Mouse (Mus musculus) MEL (cell line): ENCODE measurements around the gene Arhgef1. TPM values are rescaled to one million over a fixed set of nuclear protein-coding genes. Genes with fewer than 3 reads are reported as not detected.

Experiments used
- DNase-seq: peaks from one replicate; pipeline ENCODE4 v3.0.0; 2011; ENCODE audit warnings: low read depth, low spot score
- H3K27ac ChIP-seq: 2 replicates; pipeline ENCODE4 v1.5.1; 2012; ENCODE audit warnings: low read depth, mild to moderate bottlenecking, control low read depth, low read length, moderate library complexity; ENCODE audit not compliant: control insufficient read depth
- H3K27me3 ChIP-seq, 2 experiments: fragments of 150-350 bp in 1 of 2; sonication (generic) in 1 of 2; 2 replicates each; pipeline ENCODE4 v1.6.1; 2012; ENCODE audit warnings: low read length in 2 of 2, mild to moderate bottlenecking in 2 of 2, improper control_type of control experiment in 1 of 2, moderate library complexity in 1 of 2; ENCODE audit not compliant: insufficient read depth in 2 of 2, control insufficient read depth in 1 of 2
- H3K36me3 ChIP-seq, 2 experiments: 2 replicates each; pipeline ENCODE4 v1.6.1; 2012 to 2014; ENCODE audit warnings: low read length in 2 of 2, improper control_type of control experiment in 1 of 2, inconsistent platforms in 1 of 2, mild to moderate bottlenecking in 1 of 2; ENCODE audit not compliant: insufficient read depth in 2 of 2, control insufficient read depth in 1 of 2
- H3K4me1 ChIP-seq, 2 experiments: fragments of 150-350 bp in 1 of 2; sonication (generic) in 1 of 2; 2 replicates each; pipeline ENCODE4 v1.6.1; 2012; ENCODE audit warnings: low read length in 2 of 2, improper control_type of control experiment in 1 of 2, mild to moderate bottlenecking in 1 of 2; ENCODE audit not compliant: insufficient read depth in 2 of 2, control insufficient read depth in 1 of 2
- H3K4me3 ChIP-seq, 2 experiments: fragments of 150-350 bp in 1 of 2; sonication (generic) in 1 of 2; 2 replicates each; pipeline ENCODE4 v1.5.1; 2012; ENCODE audit warnings: low read depth in 2 of 2, low read length in 2 of 2, mild to moderate bottlenecking in 2 of 2, moderate library complexity in 2 of 2, control low read depth in 1 of 2, improper control_type of control experiment in 1 of 2; ENCODE audit not compliant: control insufficient read depth in 1 of 2, insufficient read depth in 1 of 2
- H3K79me2 ChIP-seq: 2 replicates; pipeline ENCODE4 v1.6.1; 2012; ENCODE audit warnings: mild to moderate bottlenecking, low read length, moderate library complexity; ENCODE audit not compliant: control insufficient read depth, poor library complexity, insufficient read depth
- H3K9ac ChIP-seq: 2 replicates; pipeline ENCODE4 v1.6.1; 2012; ENCODE audit warnings: low read depth, mild to moderate bottlenecking, control low read depth, low read length, moderate library complexity; ENCODE audit not compliant: control insufficient read depth, poor library complexity, severe bottlenecking
- H3K9me3 ChIP-seq: fragments of 150-350 bp; sonication (generic); replicated peaks from 2 replicates; pipeline ENCODE4 v1.6.1; 2012; ENCODE audit warnings: mild to moderate bottlenecking, low read length, improper control_type of control experiment, moderate library complexity; ENCODE audit not compliant: insufficient read depth
- CTCF ChIP-seq, 3 experiments: IDR thresholded peaks in 2 of 3; conservative IDR thresholded peaks in 1 of 3; 2 replicates each; pipeline ENCODE4 v1.5.1; 2011 to 2012; ENCODE audit warnings: low read length in 3 of 3, low read depth in 2 of 3, mild to moderate bottlenecking in 2 of 3, improper control_type of control experiment in 1 of 3, inconsistent platforms in 1 of 3, mixed read lengths in 1 of 3, moderate library complexity in 1 of 3; ENCODE audit not compliant: control insufficient read depth in 1 of 3, insufficient read depth in 1 of 3, poor library complexity in 1 of 3, severe bottlenecking in 1 of 3
- ELF1 ChIP-seq: IDR thresholded peaks from 2 replicates; pipeline ENCODE4 v1.6.1; 2014; ENCODE audit warnings: low read depth, mild to moderate bottlenecking, inconsistent platforms, low read length, improper control_type of control experiment, moderate library complexity
- GABPA ChIP-seq: IDR thresholded peaks from 2 replicates; pipeline ENCODE4 v1.6.1; 2012; ENCODE audit warnings: low read depth, mild to moderate bottlenecking, inconsistent platforms, low read length, improper control_type of control experiment, moderate library complexity
- GATA1 ChIP-seq: IDR thresholded peaks from 2 replicates; pipeline ENCODE4 v1.6.1; 2011; ENCODE audit warnings: low read depth, low read length, improper control_type of control experiment
- HCFC1 ChIP-seq: IDR thresholded peaks from 2 replicates; pipeline ENCODE4 v1.6.1; 2012; ENCODE audit warnings: low read depth, mild to moderate bottlenecking, inconsistent platforms, low read length, improper control_type of control experiment, moderate library complexity
- JUND ChIP-seq: IDR thresholded peaks from 2 replicates; pipeline ENCODE4 v1.6.1; 2011; ENCODE audit warnings: low read depth, mild to moderate bottlenecking, improper control_type of control experiment, low read length
- MAZ ChIP-seq: IDR thresholded peaks from 2 replicates; pipeline ENCODE4 v1.6.1; 2012; ENCODE audit warnings: low read depth, mild to moderate bottlenecking, inconsistent platforms, low read length, improper control_type of control experiment
- MXI1 ChIP-seq: IDR thresholded peaks from 2 replicates; pipeline ENCODE4 v1.6.1; 2011; ENCODE audit warnings: mild to moderate bottlenecking, low read depth, low read length, improper control_type of control experiment
- MYB ChIP-seq: IDR thresholded peaks from 2 replicates; pipeline ENCODE4 v1.6.1; 2011; ENCODE audit warnings: mild to moderate bottlenecking, low read depth, low read length, improper control_type of control experiment
- MYC ChIP-seq: IDR thresholded peaks from 2 replicates; pipeline ENCODE4 v1.6.1; 2011; ENCODE audit warnings: low read depth, mild to moderate bottlenecking, low read length, improper control_type of control experiment, moderate library complexity
- NELFE ChIP-seq: IDR thresholded peaks from 2 replicates; pipeline ENCODE4 v1.6.1; 2011; ENCODE audit warnings: low read depth, low read length, improper control_type of control experiment
- POLR2A ChIP-seq, 2 experiments: IDR thresholded peaks; 2 replicates each; pipeline ENCODE4 v1.6.1; 2011 to 2012; ENCODE audit warnings: low read length in 2 of 2, mild to moderate bottlenecking in 2 of 2, control low read depth in 1 of 2, improper control_type of control experiment in 1 of 2, low read depth in 1 of 2, moderate library complexity in 1 of 2; ENCODE audit not compliant: control insufficient read depth in 1 of 2, insufficient read depth in 1 of 2, poor library complexity in 1 of 2
- RAD21 ChIP-seq: IDR thresholded peaks from 2 replicates; pipeline ENCODE4 v1.6.1; 2011; ENCODE audit warnings: mild to moderate bottlenecking, low read depth, low read length, improper control_type of control experiment
- RCOR1 ChIP-seq: IDR thresholded peaks from 2 replicates; pipeline ENCODE4 v1.6.1; 2012; ENCODE audit warnings: low read depth, mild to moderate bottlenecking, inconsistent platforms, low read length, improper control_type of control experiment
- TAL1 ChIP-seq: IDR thresholded peaks from 2 replicates; pipeline ENCODE4 v1.6.1; 2012; ENCODE audit warnings: mild to moderate bottlenecking, inconsistent platforms, low read length, moderate library complexity, mixed read lengths
- TCF12 ChIP-seq: IDR thresholded peaks from 2 replicates; pipeline ENCODE4 v1.6.1; 2014; ENCODE audit warnings: low read depth, mild to moderate bottlenecking, inconsistent platforms, low read length, improper control_type of control experiment, moderate library complexity
- USF2 ChIP-seq, 2 experiments: IDR thresholded peaks; 2 replicates each; pipeline ENCODE4 v1.6.1; 2011 to 2012; ENCODE audit warnings: improper control_type of control experiment in 2 of 2, low read length in 2 of 2, borderline replicate concordance in 1 of 2, inconsistent platforms in 1 of 2, low read depth in 1 of 2, mild to moderate bottlenecking in 1 of 2; ENCODE audit not compliant: insufficient read depth in 1 of 2
- ZC3H11A ChIP-seq: IDR thresholded peaks from 2 replicates; pipeline ENCODE4 v1.6.1; 2012; ENCODE audit warnings: low read depth, mild to moderate bottlenecking, inconsistent platforms, low read length, improper control_type of control experiment
- ZNF384 ChIP-seq: IDR thresholded peaks from 2 replicates; pipeline ENCODE4 v1.6.1; 2012; ENCODE audit warnings: low read depth, mild to moderate bottlenecking, inconsistent platforms, low read length, improper control_type of control experiment
- polyA plus RNA-seq, 2 experiments: library from polyadenylated mRNA; stranded (reverse) in 1 of 2; unstranded in 1 of 2; fragments of >175 nt in 1 of 2; fragments of >200 nt in 1 of 2; gene quantifications; 2 replicates each; pipeline versions ENCODE4 v1.2.1 to v1.2.4; 2012; ENCODE audit warnings: low replicate concordance in 2 of 2, low read depth in 1 of 2; ENCODE audit not compliant: insufficient read length in 2 of 2, insufficient read depth in 1 of 2, missing spikeins in 1 of 2
- total RNA-seq: library from RNA; depleted of rRNA; stranded (reverse); fragments of 300-350 nt; gene quantifications from 2 replicates; pipeline ENCODE4 v1.2.3, GENCODE M21; 2012

Gene Arhgef1
- total and polyA plus RNA-seq, 3 experiments, result 53.3 to 163 TPM; not detected in 1

GRCm38 (mm10) chr7:24864156-24864555 is 38.6 kb upstream of the Arhgef1 start:
- Histone ChIP-seq H3K27ac (no peak overlapping the region), H3K4me3 (no peak overlapping the region), H3K9ac (no peak overlapping the region), H3K9me3 (no peaks in the 10 kb centered on the region), H3K79me2 (no peaks in the 10 kb centered on the region), H3K4me1 (no peaks in the 10 kb centered on the region), H3K36me3 (no peaks in the 10 kb centered on the region), H3K27me3 (peaks cover 0 to 7% of the 10 kb centered on the region in 2 experiments)
- no peak for TF ChIP-seq CTCF (IDR thresholded peaks at IDR 0.05 in 2 of 3, conservative IDR thresholded peaks at IDR 0.05 in 1 of 3; ENCODE audit: control insufficient read depth in 1 of 3, insufficient read depth in 1 of 3, low read depth in 2 of 3, low read length in 3 of 3, poor library complexity in 1 of 3, severe bottlenecking in 1 of 3)
- TF ChIP-seq USF2 (IDR thresholded peaks at IDR 0.05; ENCODE audit: borderline replicate concordance in 1 of 2, insufficient read depth in 1 of 2, low read depth in 1 of 2, low read length in 2 of 2), result no peak
- TF ChIP-seq TAL1, result no peak
- no peak for TF ChIP-seq POLR2A (IDR thresholded peaks at IDR 0.05; ENCODE audit: control insufficient read depth in 1 of 2, insufficient read depth in 1 of 2, low read depth in 1 of 2, low read length in 2 of 2, poor library complexity in 1 of 2)
- DNase-seq, result peak; percentile 19

GRCm38 (mm10) chr7:24869080-24869479 is 33.6 kb upstream of the Arhgef1 start:
- H3K9me3 ChIP-seq, result no peaks in the 10 kb centered on the region
- H3K36me3 ChIP-seq, result no peaks in the 10 kb centered on the region
- no peaks in the 10 kb centered on the region for H3K79me2 ChIP-seq
- H3K27ac ChIP-seq, result no peak overlapping the region
- no peak overlapping the region for H3K4me3 ChIP-seq
- H3K4me1 ChIP-seq, result no peaks in the 10 kb centered on the region
- H3K9ac ChIP-seq, result no peak overlapping the region
- no peak for DNase-seq
- peaks cover 5 to 16% of the 10 kb centered on the region in 2 experiments for H3K27me3 ChIP-seq
- no peak for TF ChIP-seq MYC
- TF ChIP-seq ZC3H11A, result no peak
- no peak for TF ChIP-seq MXI1
- TF ChIP-seq CTCF (IDR thresholded peaks at IDR 0.05 in 2 of 3, conservative IDR thresholded peaks at IDR 0.05 in 1 of 3; ENCODE audit: control insufficient read depth in 1 of 3, insufficient read depth in 1 of 3, low read depth in 2 of 3, low read length in 3 of 3, poor library complexity in 1 of 3, severe bottlenecking in 1 of 3), result no peak
- TF ChIP-seq ZNF384, result no peak
- TF ChIP-seq ELF1, result no peak
- no peak for TF ChIP-seq USF2 (IDR thresholded peaks at IDR 0.05; ENCODE audit: borderline replicate concordance in 1 of 2, insufficient read depth in 1 of 2, low read depth in 1 of 2, low read length in 2 of 2)
- no peak for TF ChIP-seq NELFE
- no peak for TF ChIP-seq TAL1
- no peak for TF ChIP-seq GABPA
- TF ChIP-seq GATA1, result no peak
- TF ChIP-seq JUND, result no peak
- TF ChIP-seq HCFC1, result no peak
- no peak for TF ChIP-seq RAD21
- no peak for TF ChIP-seq MAZ
- no peak for TF ChIP-seq RCOR1
- TF ChIP-seq MYB, result no peak
- TF ChIP-seq TCF12, result no peak
- TF ChIP-seq, all 39 proteins: peak for 0
